Mouse (Mus musculus): Measurements from ENCODE around the gene Vamp2. TPM values are rescaled to one million over a fixed set of nuclear protein-coding genes. Genes with fewer than 3 reads are reported as not detected.
A peak's percentile ranks its signal among the peaks of the same experiment; 100 is the strongest.

Gene Vamp2
- polyA plus RNA-seq, 2 experiments: 89.8 to 199 TPM

GRCm38 (mm10) chr11:69125919-69126705 lies 37.8 kb downstream of the Vamp2 start:
- Histone ChIP-seq H3K27me3 (ENCODE audit: control insufficient read depth, insufficient read depth, low read length) (no peaks in the 10 kb centered on the region), H3K4me1 (ENCODE audit: control insufficient read depth, insufficient read depth, low read length) (peaks cover 8% of the 10 kb centered on the region; the same call in 1 of the 2 replicates), H3K9ac (ENCODE audit: low read depth, low read length, severe bottlenecking) (peak overlapping the region; percentile 57), H3K9me3 (ENCODE audit: control insufficient read depth, low read length) (no peaks in the 10 kb centered on the region), H3K36me3 (ENCODE audit: control insufficient read depth, insufficient read depth, low read length) (no peaks in the 10 kb centered on the region), H3K4me3 (replicated peaks; ENCODE audit: low read length) (peak overlapping the region; percentile 57), H3K27ac (replicated peaks; ENCODE audit: low read depth, low read length) (peak overlapping the region; percentile 9; the same call in 1 of the 2 replicates), H3K4me2 (replicated peaks; ENCODE audit: low read depth, low read length, severe bottlenecking) (peak overlapping the region; percentile 80)
- DNase-seq (ENCODE audit: low spot score) (no peak), ATAC-seq (ENCODE audit: low FRiP score, low read depth) (no peak)
- 15% methylated on average over 20 of the region's 20 CpGs for WGBS
- no peak for TF ChIP-seq POLR2A (IDR thresholded peaks at IDR 0.05; ENCODE audit: borderline replicate concordance, extremely low read depth, insufficient read depth, insufficient read length)

GRCm38 (mm10) chr11:69126706-69127095 lies 38.4 kb downstream of the Vamp2 start:
- Histone ChIP-seq H3K27me3 (ENCODE audit: control insufficient read depth, insufficient read depth, low read length) (no peaks in the 10 kb centered on the region), H3K27ac (replicated peaks; ENCODE audit: low read depth, low read length) (no peak overlapping the region), H3K4me3 (replicated peaks; ENCODE audit: low read length) (no peak overlapping the region), H3K9ac (ENCODE audit: low read depth, low read length, severe bottlenecking) (no peak overlapping the region), H3K9me3 (ENCODE audit: control insufficient read depth, low read length) (no peaks in the 10 kb centered on the region), H3K4me2 (replicated peaks; ENCODE audit: low read depth, low read length, severe bottlenecking) (no peak overlapping the region), H3K36me3 (ENCODE audit: control insufficient read depth, insufficient read depth, low read length) (no peaks in the 10 kb centered on the region), H3K4me1 (ENCODE audit: control insufficient read depth, insufficient read depth, low read length) (peaks cover 8% of the 10 kb centered on the region; the same call in 1 of the 2 replicates)
- no peak for ATAC-seq (ENCODE audit: low FRiP score, low read depth)
- DNase-seq (ENCODE audit: low spot score): no peak
- WGBS: 31% methylated on average over 2 of the region's 2 CpGs
- TF ChIP-seq POLR2A (IDR thresholded peaks at IDR 0.05; ENCODE audit: borderline replicate concordance, extremely low read depth, insufficient read depth, insufficient read length): no peak

- no peaks in the 10 kb centered on the region for H3K36me3 ChIP-seq (ENCODE audit: control insufficient read depth, insufficient read depth, low read length)
- no peak for TF ChIP-seq POLR2A (IDR thresholded peaks at IDR 0.05; ENCODE audit: borderline replicate concordance, extremely low read depth, insufficient read depth, insufficient read length)
- H3K27ac ChIP-seq (replicated peaks; ENCODE audit: low read depth, low read length): no peak overlapping the region
- ATAC-seq (ENCODE audit: low FRiP score, low read depth) (no peak), DNase-seq (ENCODE audit: low spot score) (no peak)
- H3K27me3 ChIP-seq (ENCODE audit: control insufficient read depth, insufficient read depth, low read length): no peaks in the 10 kb centered on the region
- H3K4me2 ChIP-seq (replicated peaks; ENCODE audit: low read depth, low read length, severe bottlenecking): no peak overlapping the region
- 73% methylated on average over 8 of the region's 8 CpGs for WGBS
- no peaks in the 10 kb centered on the region for H3K9me3 ChIP-seq (ENCODE audit: control insufficient read depth, low read length)
- H3K9ac ChIP-seq (ENCODE audit: low read depth, low read length, severe bottlenecking): no peak overlapping the region
- H3K4me1 ChIP-seq (ENCODE audit: control insufficient read depth, insufficient read depth, low read length): peaks cover 10% of the 10 kb centered on the region; the same call in 1 of the 2 replicates
- H3K4me3 ChIP-seq (replicated peaks; ENCODE audit: low read length): no peak overlapping the region
Observed at GRCm38 (mm10) chr11:69128426-69129122, 40.3 kb downstream of the Vamp2 start.

- Histone ChIP-seq H3K9me3 (ENCODE audit: control insufficient read depth, low read length) (no peaks in the 10 kb centered on the region), H3K27me3 (ENCODE audit: control insufficient read depth, insufficient read depth, low read length) (no peaks in the 10 kb centered on the region), H3K4me3 (replicated peaks; ENCODE audit: low read length) (peak overlapping the region; percentile 49), H3K4me1 (ENCODE audit: control insufficient read depth, insufficient read depth, low read length) (peaks cover 13% of the 10 kb centered on the region), H3K9ac (ENCODE audit: low read depth, low read length, severe bottlenecking) (peak overlapping the region; percentile 55), H3K4me2 (replicated peaks; ENCODE audit: low read depth, low read length, severe bottlenecking) (peak overlapping the region; percentile 78), H3K36me3 (ENCODE audit: control insufficient read depth, insufficient read depth, low read length) (no peaks in the 10 kb centered on the region), H3K27ac (replicated peaks; ENCODE audit: low read depth, low read length) (no peak overlapping the region)
- WGBS: 18% methylated on average over 5 of the region's 5 CpGs
- no peak; the same call in 1 of the 2 replicates for ATAC-seq (ENCODE audit: low FRiP score, low read depth)
- TF ChIP-seq POLR2A (IDR thresholded peaks at IDR 0.05; ENCODE audit: borderline replicate concordance, extremely low read depth, insufficient read depth, insufficient read length): no peak
- no peak for DNase-seq (ENCODE audit: low spot score)
Observed at GRCm38 (mm10) chr11:69133566-69133922, 45.3 kb downstream of the Vamp2 start.

- Histone ChIP-seq H3K27me3 (ENCODE audit: control insufficient read depth, insufficient read depth, low read length) (no peaks in the 10 kb centered on the region), H3K27ac (replicated peaks; ENCODE audit: low read depth, low read length) (0 out of 2 replicates have a peak overlapping the region, but pooled peaks have one; percentile 38), H3K4me1 (ENCODE audit: control insufficient read depth, insufficient read depth, low read length) (peaks cover 13% of the 10 kb centered on the region), H3K9me3 (ENCODE audit: control insufficient read depth, low read length) (no peaks in the 10 kb centered on the region), H3K9ac (ENCODE audit: low read depth, low read length, severe bottlenecking) (peak overlapping the region; percentile 55), H3K4me2 (replicated peaks; ENCODE audit: low read depth, low read length, severe bottlenecking) (peak overlapping the region; percentile 78), H3K4me3 (replicated peaks; ENCODE audit: low read length) (peak overlapping the region; percentile 49), H3K36me3 (ENCODE audit: control insufficient read depth, insufficient read depth, low read length) (no peaks in the 10 kb centered on the region)
- no peak for TF ChIP-seq POLR2A (IDR thresholded peaks at IDR 0.05; ENCODE audit: borderline replicate concordance, extremely low read depth, insufficient read depth, insufficient read length)
- under 1% methylated on average over 34 of the region's 34 CpGs for WGBS
- ATAC-seq (ENCODE audit: low FRiP score, low read depth) (peak; percentile 82), DNase-seq (ENCODE audit: low spot score) (peak; percentile 52)
Observed at GRCm38 (mm10) chr11:69133923-69134621, 45.8 kb downstream of the Vamp2 start.
